Mouse (Mus musculus) kidney, postnatal 10 days (tissue): ENCODE results near the gene Lsm10.

Experiments used
- DNase-seq: peaks from one replicate; pipeline ENCODE4 v3.0.0; 2021; ENCODE audit warnings: mixed read lengths

Lsm10 gene

DNA sequence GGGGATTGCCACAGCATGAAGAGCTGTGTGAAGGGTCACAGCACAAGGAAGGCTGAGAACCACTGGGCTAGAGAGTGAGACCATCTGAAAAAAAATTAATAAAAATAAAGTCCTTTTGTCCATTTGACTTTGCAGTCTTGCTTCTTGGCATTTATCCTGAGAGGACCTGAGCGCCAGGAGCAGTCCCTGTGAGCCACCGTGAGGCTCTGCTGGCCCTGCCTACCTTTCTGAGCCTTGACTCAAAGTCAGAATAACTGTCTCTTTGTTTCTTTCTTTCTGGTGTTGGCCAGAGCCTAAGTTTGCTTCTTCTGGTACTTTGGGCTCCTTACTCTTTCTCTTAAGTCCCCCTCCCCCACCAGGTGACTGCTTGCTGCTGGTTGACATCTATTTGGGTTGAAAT lies 24.1 kb downstream of the Lsm10 start:
- DNase-seq, result no peak

- no peak for DNase-seq
These were observed 27.1 kb downstream of the Lsm10 start for GRCm38 (mm10) chr4:126123309-126124040.

- DNase-seq, result peak; percentile 82
These were observed 34.1 kb downstream of the Lsm10 start for GRCm38 (mm10) chr4:126130502-126130901.

DNA sequence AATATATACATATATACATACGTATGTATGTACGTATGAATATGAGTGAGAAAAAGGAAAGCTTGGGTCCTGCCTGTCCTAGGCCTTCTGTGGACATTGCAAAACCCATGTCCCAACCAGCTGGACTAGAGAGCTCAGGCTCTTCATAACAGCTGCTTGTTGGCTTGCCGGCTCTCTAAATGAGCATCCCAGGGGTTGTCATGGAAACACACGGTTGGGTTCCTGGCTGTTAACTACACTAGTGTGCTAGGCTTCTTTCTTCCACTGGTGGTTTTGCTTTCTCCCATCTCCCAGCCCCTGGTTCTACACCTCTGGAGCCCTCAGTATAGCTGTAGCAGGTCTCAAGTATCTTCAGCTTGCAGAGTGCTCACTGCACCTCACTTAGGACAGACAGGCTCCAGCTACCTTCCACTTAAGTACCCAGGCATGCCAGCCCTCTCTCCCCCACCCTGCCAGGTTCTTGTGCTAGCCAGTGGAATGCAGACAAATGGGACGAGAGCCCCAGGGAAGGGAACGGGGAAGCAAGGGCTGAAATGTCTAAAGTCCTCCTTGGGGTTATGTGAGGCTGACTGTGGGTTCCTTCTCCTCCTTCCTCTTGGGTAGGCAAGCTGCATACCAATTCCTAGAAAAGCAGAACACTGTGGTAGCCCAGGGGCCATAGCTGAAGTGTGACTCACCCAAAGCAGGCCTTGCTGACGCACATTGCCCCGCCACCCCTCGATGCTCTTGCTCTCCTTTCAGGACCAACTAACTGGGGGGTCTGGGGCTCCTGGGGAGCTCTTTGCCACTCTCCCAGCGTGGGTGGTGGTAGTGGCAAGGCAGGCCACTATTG lies 35.1 kb downstream of the Lsm10 start:
- peak; percentile 70 for DNase-seq

GRCm38 (mm10) chr4:126132636-126133264 lies 36.3 kb downstream of the Lsm10 start:
- DNase-seq, result no peak

DNA sequence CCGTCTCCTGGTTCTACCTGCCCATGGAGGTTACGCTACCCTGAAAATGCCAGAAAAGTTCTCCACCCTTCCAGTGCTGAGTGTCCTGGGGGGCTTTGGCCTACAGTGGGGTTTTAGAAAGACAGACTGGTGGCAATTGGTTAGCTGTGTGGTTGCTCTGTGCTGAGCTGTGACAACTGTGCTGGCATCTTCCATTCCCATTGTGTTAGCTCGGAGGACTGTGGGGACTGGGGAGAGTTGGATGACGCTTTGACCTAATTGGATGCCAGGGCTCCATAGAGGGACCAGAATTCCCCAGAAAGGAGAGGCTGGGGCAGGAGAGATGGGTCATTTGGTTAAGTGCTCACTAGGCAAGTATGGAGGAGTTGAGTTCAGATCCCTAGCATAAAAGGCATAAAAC lies 37.8 kb downstream of the Lsm10 start:
- DNase-seq, result no peak

DNA sequence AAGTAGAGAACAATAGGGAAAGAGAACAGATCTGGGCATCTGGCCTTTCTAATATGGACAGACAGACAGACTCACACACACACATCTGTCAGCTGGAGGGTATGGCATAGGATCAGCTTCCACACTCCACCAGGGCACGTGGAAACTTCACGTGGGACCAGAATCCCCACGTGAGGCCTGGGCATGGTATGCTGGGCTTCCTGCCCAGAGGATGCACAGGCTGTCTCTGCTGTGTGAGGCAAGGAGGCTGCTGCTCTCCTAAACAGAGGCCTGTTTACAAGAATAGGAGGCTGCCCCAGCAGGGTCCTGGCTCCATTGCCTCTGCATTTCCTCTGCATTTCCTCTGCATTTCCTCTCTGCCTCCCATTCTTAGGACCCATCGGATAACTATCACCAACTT lies 38.2 kb downstream of the Lsm10 start:
- no peak for DNase-seq

GRCm38 (mm10) chr4:126137773-126138172 lies 41.4 kb downstream of the Lsm10 start:
- DNase-seq, result no peak

DNA sequence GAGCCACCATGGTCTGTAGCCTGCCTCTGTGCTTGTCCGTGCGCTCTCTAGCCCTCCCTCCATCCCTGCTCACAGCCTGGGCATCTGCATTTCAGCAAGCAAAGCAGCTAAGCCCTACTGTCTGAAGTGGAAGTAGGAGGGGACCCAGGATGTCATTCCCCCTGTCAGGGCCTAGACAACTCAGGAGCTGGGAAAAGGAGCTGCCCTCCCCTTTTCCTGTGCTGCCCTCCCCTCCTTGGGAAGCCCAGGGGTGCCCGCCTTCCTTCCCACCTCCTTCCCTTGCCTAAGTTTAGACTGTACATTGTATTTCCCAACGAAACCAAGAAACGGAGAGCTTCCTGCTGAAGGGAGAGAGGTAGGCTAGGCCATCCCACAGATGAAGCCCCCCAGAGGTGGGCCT lies 44.6 kb downstream of the Lsm10 start:
- peak; percentile 62 for DNase-seq

- DNase-seq, result peak; percentile 65
These were observed 49.0 kb downstream of the Lsm10 start for GRCm38 (mm10) chr4:126145396-126145795.

DNA sequence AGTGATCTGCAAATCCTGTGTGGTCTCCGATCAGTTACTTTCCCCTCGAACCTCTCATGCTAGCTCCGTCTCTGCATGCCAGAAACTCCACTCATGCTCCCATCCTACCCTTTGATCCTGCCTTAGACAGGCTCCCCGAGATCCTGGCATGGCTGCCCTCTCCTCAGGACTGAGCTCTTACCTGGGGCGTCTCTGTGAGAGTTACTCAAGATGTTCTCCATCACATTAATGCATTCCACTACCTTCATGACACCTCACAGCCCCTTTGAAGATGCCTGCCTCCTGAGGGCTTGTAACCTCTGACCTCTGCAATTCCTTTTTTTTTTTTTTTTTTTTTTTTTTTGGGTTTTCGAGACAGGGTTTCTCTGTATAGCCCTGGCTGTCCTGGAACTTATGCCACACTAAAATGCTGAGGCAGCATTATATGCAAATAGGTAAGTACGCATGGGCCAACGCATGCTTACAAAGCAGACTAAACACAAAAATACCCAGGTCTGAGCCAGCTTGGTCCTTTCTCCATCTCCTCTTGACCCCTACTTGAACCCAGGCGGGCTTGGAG lies 50.6 kb downstream of the Lsm10 start:
- DNase-seq, result peak; percentile 12

DNA sequence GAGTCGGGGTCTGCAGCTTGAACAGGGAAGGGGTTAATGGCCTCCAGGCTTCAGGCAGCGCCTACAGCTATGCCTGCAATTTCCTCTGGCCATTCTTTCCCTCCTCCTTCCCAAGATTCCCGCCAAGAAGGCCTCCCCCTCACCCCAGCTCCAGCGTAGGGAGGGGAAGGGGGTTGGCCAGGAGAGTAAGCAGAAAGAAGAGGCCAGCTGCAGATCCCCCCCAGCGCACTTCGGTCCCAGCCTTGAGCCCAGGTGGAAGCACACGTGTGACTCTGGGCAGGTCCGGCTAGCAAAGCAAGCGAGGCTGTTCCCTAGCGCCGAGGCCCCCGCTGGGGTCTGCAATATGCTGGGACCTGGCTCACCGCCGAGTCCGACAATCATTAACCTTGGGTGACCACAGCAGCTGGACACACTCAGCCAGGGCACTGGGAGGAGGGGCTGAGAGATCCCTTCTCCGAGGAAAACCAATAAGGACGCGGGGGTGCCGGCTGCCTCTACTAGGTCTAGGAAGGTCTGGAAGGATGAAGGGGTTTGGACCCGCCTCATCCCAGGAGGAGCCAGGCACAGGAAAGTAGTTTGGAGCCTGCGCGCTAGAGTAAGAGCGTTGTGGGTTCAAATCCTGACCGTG lies 51.2 kb downstream of the Lsm10 start, which contains the start of gene Eva1b:
TSS of gene Eva1b (plus strand) at position 212 of the 628 bp plus-strand sequence.
- peak; percentile 97 for DNase-seq
